Mouse (Mus musculus) small intestine, adult 2 months (tissue): ENCODE measurements around the gene Zmym6.

Experiments
- CTCF ChIP-seq: fragments of 200-500 bp; IDR thresholded peaks from 2 replicates; pipeline ENCODE4 v1.5.1; 2012; ENCODE audit warnings: low read depth, mild to moderate bottlenecking, control low read depth, inconsistent platforms, low read length, moderate library complexity, mixed read lengths; ENCODE audit not compliant: insufficient replicate concordance, insufficient read length; ENCODE audit errors: extremely low read depth
- POLR2A ChIP-seq: fragments of 200-500 bp; IDR thresholded peaks from 2 replicates; pipeline ENCODE4 v1.6.1; 2012; ENCODE audit warnings: low read depth, mild to moderate bottlenecking, control low read depth, inconsistent platforms, low read length, moderate library complexity

- TF ChIP-seq CTCF (no peak), POLR2A (no peak)
These were observed 38.3 kb upstream of the Zmym6 start for GRCm38 (mm10) chr4:127038828-127039349.
